Mouse (Mus musculus): Measurements from ENCODE around the gene Ptgfr.

Gene Ptgfr

GRCm38 (mm10) chr3:151836871-151837680, at the start of gene Ptgfr:
Gene Ptgfr, minus strand, starts transcription at chr3:151837630.
- peak; percentile 33 to 38 for DNase-seq (ENCODE audit: low spot score in 2 of 2)

DNA sequence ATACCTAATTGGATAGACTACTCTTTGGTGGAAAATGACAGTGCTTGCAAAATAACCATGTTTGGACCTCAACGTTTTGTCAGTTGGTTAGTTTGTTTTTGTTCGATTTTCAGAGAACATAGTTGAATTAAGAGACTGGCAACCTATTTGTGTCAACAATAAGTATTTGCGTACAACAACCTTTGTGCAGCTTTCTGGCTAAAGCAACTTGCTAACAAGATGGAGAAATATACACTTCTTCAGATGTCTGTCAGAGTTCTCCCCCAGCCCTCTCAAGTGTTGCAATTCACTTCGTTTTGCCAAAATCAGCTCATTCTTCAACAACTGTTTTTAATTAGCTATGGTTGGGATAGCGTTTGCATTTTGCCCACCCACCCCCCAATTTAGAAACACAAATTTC, 46.5 kb upstream of the Ptgfr start:
- DNase-seq (ENCODE audit: low spot score in 2 of 2), result no peak

GRCm38 (mm10) chr3:151879981-151880380, 42.6 kb upstream of the Ptgfr start:
- DNase-seq (ENCODE audit: low spot score in 2 of 2), result no peak

DNA sequence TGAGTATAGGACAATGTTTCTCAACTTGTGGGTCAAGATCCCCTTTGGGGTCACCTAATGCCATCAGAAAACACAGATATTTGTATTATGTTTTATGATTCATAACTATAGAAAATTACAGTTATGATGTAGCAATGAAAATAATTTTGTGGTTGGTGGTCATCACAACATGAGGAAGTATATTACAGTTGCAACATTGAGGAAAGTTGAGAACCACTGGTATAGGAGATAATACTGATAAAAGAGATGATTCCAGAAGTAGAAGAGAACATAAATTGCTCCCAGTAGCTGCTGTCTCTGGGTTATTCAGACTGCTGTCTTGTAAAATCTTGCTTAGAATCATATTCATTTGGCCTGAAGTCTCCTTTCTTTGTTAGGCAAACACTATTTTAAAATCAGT, 31.5 kb upstream of the Ptgfr start:
- no peak for DNase-seq (ENCODE audit: low spot score in 2 of 2)

DNA sequence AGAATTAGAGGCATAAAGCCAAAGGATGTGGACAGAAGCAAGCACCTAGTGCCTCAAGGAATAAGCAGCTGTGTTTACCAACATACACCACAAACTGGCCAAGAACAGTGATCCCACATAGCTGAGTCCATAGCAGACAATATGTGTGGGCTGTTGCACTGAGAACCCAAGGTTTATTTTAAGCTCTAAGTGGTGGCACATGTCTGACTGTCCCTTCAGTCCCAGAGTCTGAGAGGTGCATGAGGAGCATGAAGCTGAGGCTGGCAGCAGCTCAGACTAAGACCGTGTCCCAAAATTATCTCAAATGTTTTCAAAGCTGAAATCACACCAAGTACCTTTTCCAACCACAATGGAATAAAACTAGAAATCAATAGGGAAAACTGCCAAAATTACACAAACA, 13.9 kb upstream of the Ptgfr start:
- DNase-seq (ENCODE audit: low spot score in 2 of 2), result no peak

- no peak for DNase-seq (ENCODE audit: low spot score in 2 of 2)
Observed at GRCm38 (mm10) chr3:151850621-151851020, 13.2 kb upstream of the Ptgfr start.

GRCm38 (mm10) chr3:151846292-151846691, 8.9 kb upstream of the Ptgfr start:
- no peak for DNase-seq (ENCODE audit: low spot score in 2 of 2)

- no peak for DNase-seq (ENCODE audit: low spot score in 2 of 2)
Observed at GRCm38 (mm10) chr3:151844361-151845154, 7.1 kb upstream of the Ptgfr start.

DNA sequence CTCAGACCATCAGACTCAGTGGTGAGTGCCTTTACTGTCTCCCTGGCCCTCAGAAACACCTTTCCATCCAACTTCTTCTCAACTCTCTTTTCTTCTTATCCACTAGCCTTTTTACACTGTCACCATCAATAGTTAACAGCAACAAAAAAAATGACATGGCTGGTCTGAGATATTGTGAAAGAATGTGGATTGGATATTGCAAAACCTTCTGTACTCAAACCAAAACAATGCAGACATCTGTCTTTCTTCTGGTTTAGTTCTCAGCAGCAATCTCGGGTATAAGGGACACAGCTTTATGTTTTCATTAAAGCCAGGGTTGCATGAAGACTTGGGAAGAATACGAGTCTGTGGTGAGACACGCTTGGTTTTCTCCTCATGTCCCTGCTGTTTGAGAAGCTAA, 3.3 kb upstream of the Ptgfr start:
- no peak for DNase-seq (ENCODE audit: low spot score in 2 of 2)

DNA sequence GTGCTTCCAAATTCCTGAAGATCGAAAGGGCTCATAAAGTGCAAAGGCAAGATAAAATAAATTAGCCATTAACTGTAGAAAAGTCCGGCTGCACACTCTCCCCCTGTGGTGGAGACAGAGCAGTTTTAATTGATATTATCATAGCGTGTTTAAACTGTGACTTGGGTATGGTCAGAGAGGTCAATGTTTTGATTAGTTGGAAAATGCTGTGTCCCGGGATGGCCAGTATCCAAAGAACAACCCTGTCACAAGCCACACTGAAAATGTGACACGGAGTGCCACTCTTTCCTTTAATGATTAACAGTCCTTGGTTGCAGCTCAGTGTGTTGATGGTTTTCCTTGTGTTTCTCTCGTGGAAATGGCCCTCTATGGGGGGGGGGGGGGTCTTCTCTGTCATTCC, 942 bp upstream of the Ptgfr start:
- DNase-seq (ENCODE audit: low spot score in 2 of 2), result no peak

DNA sequence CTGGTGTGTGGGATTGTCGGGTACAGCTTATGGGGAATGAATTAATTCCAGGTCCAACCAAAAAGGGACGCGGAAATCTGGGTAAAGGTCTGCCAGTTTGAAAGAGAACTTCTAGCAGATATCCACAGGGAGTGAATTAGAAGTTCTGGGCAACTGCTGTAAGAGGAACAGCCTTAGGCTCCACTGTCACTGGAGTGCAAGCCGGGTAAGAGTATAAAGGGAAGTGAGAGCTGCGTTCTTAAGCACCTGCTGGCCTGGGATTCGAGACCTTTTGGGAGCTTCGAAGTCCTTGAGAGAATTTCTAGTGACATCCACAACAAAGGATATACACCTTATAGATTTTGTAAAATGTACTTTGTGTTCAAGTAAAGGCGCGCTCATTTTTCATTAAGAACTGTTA, 319 bp upstream of the Ptgfr start:
- no peak for DNase-seq (ENCODE audit: low spot score in 2 of 2)

GRCm38 (mm10) chr3:151836451-151836850, 979 bp downstream of the Ptgfr start:
- no peak for DNase-seq (ENCODE audit: low spot score in 2 of 2)

GRCm38 (mm10) chr3:151835831-151836230, 1.6 kb downstream of the Ptgfr start:
- no peak for DNase-seq (ENCODE audit: low spot score in 2 of 2)

DNA sequence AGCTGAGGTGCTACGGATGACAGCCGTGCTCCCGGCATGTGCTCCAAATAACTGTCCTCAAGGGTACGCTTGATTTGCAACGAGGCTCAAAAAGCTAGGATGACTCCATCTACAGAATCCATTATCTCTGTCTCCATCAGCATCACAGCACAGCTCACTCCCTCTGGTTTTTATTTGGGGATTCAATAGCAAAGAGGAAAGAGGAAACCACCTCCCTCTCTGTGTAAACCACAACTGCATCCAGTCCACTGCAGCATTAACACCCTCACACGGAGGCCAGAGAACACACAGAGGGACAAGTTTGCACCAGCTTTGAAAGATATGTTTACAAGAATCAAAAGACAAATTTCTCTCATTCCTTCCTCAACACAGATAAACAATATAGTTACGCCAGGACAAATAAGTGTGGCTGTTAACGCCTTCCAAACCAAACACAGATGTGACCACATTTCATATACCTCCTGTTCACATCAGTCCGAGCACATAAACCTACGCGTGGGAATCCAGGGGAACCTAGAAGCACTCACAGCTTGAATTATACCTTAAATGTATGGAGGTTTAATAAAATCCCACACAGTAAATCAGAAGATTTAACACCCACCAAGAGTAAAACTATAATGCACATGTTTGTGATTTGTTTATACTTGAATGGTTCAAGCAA, 9.3 kb downstream of the Ptgfr start:
- no peak for DNase-seq (ENCODE audit: low spot score in 2 of 2)

DNA sequence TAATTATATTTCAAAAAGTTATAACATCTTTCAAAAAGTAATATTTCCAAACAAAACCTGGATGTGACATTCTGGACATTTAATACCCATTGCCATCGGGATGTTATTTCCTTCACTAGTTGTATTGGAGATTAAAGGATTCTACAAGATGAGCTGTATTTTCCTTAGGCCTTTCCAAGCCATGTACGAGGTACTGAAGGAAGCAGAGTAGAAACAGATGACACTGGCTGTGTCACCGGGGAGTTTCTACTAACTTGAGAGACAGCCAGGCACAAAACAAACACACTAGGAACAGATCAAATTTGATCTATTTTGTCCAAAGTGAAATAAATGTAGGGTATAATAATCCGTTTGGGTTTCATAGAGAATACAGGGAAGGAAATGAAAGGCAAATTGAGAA, 17.6 kb downstream of the Ptgfr start:
- no peak for DNase-seq (ENCODE audit: low spot score in 2 of 2)

GRCm38 (mm10) chr3:151818265-151818664, 19.2 kb downstream of the Ptgfr start:
- no peak for DNase-seq (ENCODE audit: low spot score in 2 of 2)

- no peak for DNase-seq (ENCODE audit: low spot score in 2 of 2)
Observed at GRCm38 (mm10) chr3:151808613-151809012, 28.8 kb downstream of the Ptgfr start.

DNA sequence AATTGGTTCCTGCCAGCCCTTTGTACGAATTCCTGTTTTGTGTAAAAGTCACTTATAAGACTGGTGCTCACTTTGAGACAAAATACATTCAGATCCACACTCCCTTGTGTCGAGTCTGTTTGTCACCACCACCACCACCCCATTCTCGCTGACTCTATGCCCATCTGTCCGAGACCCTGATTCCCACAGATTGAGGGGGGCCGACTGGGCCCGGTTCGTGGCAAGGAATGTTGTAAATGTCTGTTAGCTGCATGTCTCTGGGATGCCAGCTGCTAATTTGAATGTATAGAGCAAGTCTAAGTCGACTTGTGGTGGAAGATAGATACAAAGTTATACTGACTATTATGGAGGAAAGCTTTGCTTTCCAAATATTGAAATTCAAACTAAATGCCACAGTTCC, 48.8 kb downstream of the Ptgfr start:
- DNase-seq (ENCODE audit: low spot score in 2 of 2), result no peak

- peak in 1 of 2 experiments; percentile 15 for DNase-seq (ENCODE audit: low spot score in 2 of 2)
Observed at GRCm38 (mm10) chr3:151775089-151775488, 62.3 kb downstream of the Ptgfr start.

GRCm38 (mm10) chr3:151771074-151771473, 66.4 kb downstream of the Ptgfr start:
- peak in 1 of 2 experiments; percentile 32 for DNase-seq (ENCODE audit: low spot score in 2 of 2)

DNA sequence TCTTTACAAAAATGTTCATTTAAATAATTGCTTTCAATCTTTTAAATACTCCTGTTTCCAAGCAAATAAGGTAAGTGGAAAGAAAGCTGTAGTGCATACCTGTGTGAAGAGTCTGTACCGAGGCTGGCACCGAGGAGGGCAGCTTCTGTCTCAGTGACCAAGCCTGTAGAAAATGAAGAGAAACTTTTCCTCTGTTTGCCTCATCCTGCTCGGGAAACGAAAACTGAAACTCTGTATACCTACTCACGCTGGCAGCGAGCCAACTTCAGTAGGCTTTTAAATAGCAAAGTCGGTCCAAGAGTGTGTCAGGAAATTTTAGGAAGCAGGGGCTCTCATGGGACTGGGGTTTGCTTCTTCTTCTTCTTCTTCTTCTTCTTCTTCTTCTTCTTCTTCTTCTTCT, 87.7 kb downstream of the Ptgfr start, which contains the start of gene Ifi44:
Ifi44 (minus strand) TSS at position 224 of the 400 bp plus-strand sequence.
- no peak for DNase-seq (ENCODE audit: low spot score in 2 of 2)

DNA sequence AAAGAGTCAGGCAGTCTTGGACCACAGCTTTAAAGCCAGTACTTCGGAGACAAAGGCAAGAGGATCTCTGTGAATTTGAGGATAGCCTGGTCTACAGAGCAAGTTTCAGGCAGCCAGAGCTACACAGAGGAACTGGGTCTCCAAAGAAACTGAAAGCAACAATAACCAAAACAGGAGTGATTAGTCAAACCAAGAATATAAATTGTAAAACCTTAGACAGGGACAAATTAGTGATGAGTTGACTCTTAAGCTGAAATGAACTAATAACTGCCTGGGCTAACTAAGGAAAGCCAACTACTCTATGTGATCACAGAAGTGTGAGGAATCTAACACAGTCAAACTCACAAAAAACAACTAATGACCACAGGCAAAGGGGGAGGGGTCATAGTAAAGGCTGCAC, 88.9 kb downstream of the Ptgfr start:
- DNase-seq (ENCODE audit: low spot score in 2 of 2), result no peak
